Comparison of ENCODE assay signal across 1 mouse cellular context in the genomic region with DNA sequence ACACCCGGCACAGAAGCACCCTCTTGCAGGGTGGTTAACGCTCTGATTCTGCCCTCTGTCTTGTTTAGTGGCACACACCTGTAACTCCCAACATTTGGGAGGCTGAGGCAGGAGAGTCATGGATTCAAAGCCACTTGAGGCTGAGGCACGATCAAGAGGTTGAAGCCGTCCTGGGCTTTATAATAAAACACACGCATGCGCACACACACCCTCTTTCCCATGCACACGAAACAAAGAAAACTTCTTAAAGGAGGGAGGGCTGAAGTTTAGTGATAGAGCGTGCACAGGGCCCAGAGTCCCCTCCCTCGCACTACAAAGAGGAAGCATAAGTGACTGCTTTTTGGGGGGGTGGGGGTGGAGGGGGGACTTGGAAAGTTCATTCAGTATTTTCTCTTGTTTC.
TF ChIP-seq lines count a peak whose summit lies in the region.

No protein-coding gene starts in this region.

TF ChIP-seq in ES-E14, 5 proteins besides CTCF, POLR2A, EP300 and RAD21:
- no peak for TF ChIP-seq ZC3H11A (IDR thresholded peaks at IDR 0.05; ENCODE audit: borderline replicate concordance, low read depth, low read length)
